Mouse (Mus musculus) midbrain, embryonic 15.5 days (tissue): ENCODE results near the gene Fam234b. TPM values are rescaled to one million over a fixed set of nuclear protein-coding genes. Genes with fewer than 3 reads are reported as not detected.

Source experiments
- ATAC-seq: fragments of 200-750 bp; cut with Nextera tagmentation; replicated peaks from 2 replicates; pipeline ENCODE4 v1.8.0; 2017; ENCODE audit warnings: moderate TSS enrichment
- H3K27ac ChIP-seq: fragments of 300-500 bp; sonication (generic); 2 replicates; pipeline ENCODE4 v1.5.1; 2015; ENCODE audit warnings: mild to moderate bottlenecking, inconsistent platforms
- H3K27me3 ChIP-seq: fragments of 300-500 bp; sonication (generic); replicated peaks from 2 replicates; pipeline ENCODE4 v1.6.1; 2015; ENCODE audit warnings: inconsistent platforms
- H3K36me3 ChIP-seq: fragments of 300-500 bp; sonication (generic); replicated peaks from 2 replicates; pipeline ENCODE4 v1.6.1; 2015; ENCODE audit warnings: inconsistent platforms
- H3K4me1 ChIP-seq: fragments of 300-500 bp; sonication (generic); 2 replicates; pipeline ENCODE4 v1.6.1; 2015; ENCODE audit warnings: inconsistent platforms
- H3K4me2 ChIP-seq: fragments of 300-500 bp; sonication (generic); 2 replicates; pipeline ENCODE4 v1.6.1; 2015; ENCODE audit warnings: inconsistent platforms, mild to moderate bottlenecking, moderate library complexity
- H3K4me3 ChIP-seq: fragments of 300-500 bp; sonication (generic); 2 replicates; pipeline ENCODE4 v1.5.1; 2015; ENCODE audit warnings: mild to moderate bottlenecking, inconsistent platforms
- H3K9ac ChIP-seq: fragments of 300-500 bp; sonication (generic); 2 replicates; pipeline ENCODE4 v1.6.1; 2015; ENCODE audit warnings: mild to moderate bottlenecking, inconsistent platforms
- H3K9me3 ChIP-seq: fragments of 300-500 bp; sonication (generic); 2 replicates; pipeline ENCODE4 v1.6.1; 2016; ENCODE audit warnings: inconsistent platforms
- WGBS: fragments of 180-500 bp; shearing (Covaris S2); methylation state at CpG from one replicate; pipeline ENCODE4 v1.1.7; 2015; ENCODE audit warnings: mixed read lengths; 5-methylcytosine and 5-hydroxymethylcytosine counted together
- polyA plus RNA-seq: library from polyadenylated mRNA; unstranded; fragments of >200 nt; fragmentation: Nextera tagmentation; extraction: Ambion mirVana; gene quantifications from 2 replicates; pipeline ENCODE4 v1.2.1, GENCODE M21; 2015

Fam234b gene
- polyA plus RNA-seq, 1 experiment from 2014 or later, result 117 TPM

GRCm38 (mm10) chr6:135187076-135187917, 10.5 kb upstream of the Fam234b start:
- Histone ChIP-seq H3K27me3 (no peaks in the 10 kb centered on the region), H3K4me3 (no peak overlapping the region), H3K4me1 (no peaks in the 10 kb centered on the region), H3K9ac (no peak overlapping the region), H3K9me3 (no peaks in the 10 kb centered on the region), H3K27ac (no peak overlapping the region), H3K36me3 (no peaks in the 10 kb centered on the region), H3K4me2 (no peak overlapping the region)
- 76% methylated on average over 10 of the region's 10 CpGs for WGBS
- no peak for ATAC-seq

DNA sequence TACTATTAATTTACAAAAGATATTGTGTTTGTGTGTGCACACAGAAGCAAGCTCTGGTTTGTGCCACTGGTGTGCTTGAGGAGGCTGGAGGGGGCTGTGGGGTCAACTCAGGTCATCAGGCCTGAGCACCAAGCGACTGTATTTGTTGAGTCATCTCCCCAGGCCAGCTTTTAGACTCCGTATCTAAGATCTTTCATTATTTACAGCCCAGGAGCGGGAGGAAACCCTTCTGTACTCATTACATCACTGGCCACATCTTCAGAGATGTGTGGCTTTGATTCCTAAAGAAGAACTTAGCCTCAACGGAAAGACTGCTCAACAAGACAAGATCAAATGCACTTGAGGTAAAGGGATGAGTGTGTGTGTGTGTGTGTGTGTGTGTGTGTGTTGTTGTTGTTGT, 9.1 kb upstream of the Fam234b start:
- Histone ChIP-seq H3K27me3 (no peaks in the 10 kb centered on the region), H3K4me3 (no peak overlapping the region), H3K4me1 (peaks cover 1% of the 10 kb centered on the region; the same call in 1 of the 2 replicates), H3K9ac (no peak overlapping the region), H3K9me3 (no peaks in the 10 kb centered on the region), H3K4me2 (no peak overlapping the region), H3K36me3 (no peaks in the 10 kb centered on the region), H3K27ac (no peak overlapping the region)
- ATAC-seq, result no peak
- 77% methylated on average over 4 of the region's 4 CpGs for WGBS

DNA sequence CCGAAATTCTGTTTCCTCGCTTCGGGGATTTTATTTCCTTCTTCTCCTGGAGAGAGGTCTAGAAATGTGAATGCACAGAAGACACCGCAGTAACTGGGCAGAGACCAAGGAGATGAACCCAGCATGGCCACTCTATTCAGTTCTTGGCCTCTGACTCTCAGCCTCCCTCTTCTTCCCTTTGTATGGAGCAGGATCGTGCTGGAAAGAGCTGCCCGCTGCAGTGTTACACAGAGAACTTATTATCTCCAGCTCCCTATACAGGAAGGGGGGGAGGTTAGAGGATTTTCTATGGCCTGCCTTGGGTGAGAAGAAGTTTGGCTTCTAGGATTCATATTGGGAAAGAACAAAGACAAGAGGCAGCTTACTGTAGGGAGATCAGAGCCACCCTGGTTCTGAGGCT, 7.7 kb upstream of the Fam234b start:
- no peaks in the 10 kb centered on the region for H3K9me3 ChIP-seq
- 51% methylated on average over 6 of the region's 6 CpGs for WGBS
- ATAC-seq, result no peak

DNA sequence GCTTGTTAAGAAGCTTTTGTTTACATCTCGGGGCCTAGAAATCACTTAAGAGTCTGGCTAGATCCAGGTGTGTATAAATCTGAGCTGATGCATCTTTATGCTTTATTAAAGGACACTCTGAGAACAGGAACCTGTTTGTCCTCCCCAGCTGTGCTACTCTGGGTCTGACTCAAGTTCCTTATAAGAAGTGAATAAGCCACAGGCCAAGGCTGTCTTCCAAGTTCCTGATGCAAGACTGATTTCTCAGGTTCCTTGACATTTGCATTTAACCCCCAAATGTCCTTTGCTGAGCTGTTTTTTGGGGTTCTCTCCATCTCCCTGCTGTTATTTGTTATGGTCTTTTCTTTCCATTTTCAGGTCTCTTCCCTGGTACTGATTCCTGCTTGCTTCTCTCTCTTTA, 5.9 kb upstream of the Fam234b start:
- ATAC-seq, result no peak
- Histone ChIP-seq H3K27me3 (no peaks in the 10 kb centered on the region), H3K9me3 (no peaks in the 10 kb centered on the region), H3K36me3 (no peaks in the 10 kb centered on the region), H3K4me3 (no peak overlapping the region), H3K9ac (no peak overlapping the region), H3K27ac (no peak overlapping the region), H3K4me2 (no peak overlapping the region), H3K4me1 (peaks cover 2% of the 10 kb centered on the region; the same call in 1 of the 2 replicates)
- WGBS, result 79% methylated on average over 1 of the region's 1 CpGs

More for the DNA sequence above, 7.7 kb upstream of the Fam234b start:
- H3K9ac ChIP-seq, result no peak overlapping the region
- H3K27ac ChIP-seq, result no peak overlapping the region
- H3K4me2 ChIP-seq, result no peak overlapping the region
- no peaks in the 10 kb centered on the region for H3K27me3 ChIP-seq
- H3K36me3 ChIP-seq, result no peaks in the 10 kb centered on the region
- H3K4me1 ChIP-seq, result peaks cover 2% of the 10 kb centered on the region; the same call in 1 of the 2 replicates
- H3K4me3 ChIP-seq, result no peak overlapping the region

- H3K4me3 ChIP-seq, result no peak overlapping the region
- no peaks in the 10 kb centered on the region for H3K9me3 ChIP-seq
- no peak overlapping the region for H3K27ac ChIP-seq
- H3K27me3 ChIP-seq, result no peaks in the 10 kb centered on the region
- H3K4me2 ChIP-seq, result no peak overlapping the region
- no peaks in the 10 kb centered on the region for H3K36me3 ChIP-seq
- H3K4me1 ChIP-seq, result peaks cover 6% of the 10 kb centered on the region; the same call in 1 of the 2 replicates
- WGBS, result 71% methylated on average over 8 of the region's 8 CpGs
- no peak overlapping the region for H3K9ac ChIP-seq
- no peak for ATAC-seq
These were observed 4.8 kb upstream of the Fam234b start for GRCm38 (mm10) chr6:135192993-135193392.

- Histone ChIP-seq H3K4me2 (no peak overlapping the region), H3K36me3 (no peaks in the 10 kb centered on the region), H3K9ac (no peak overlapping the region), H3K27ac (no peak overlapping the region), H3K4me1 (peaks cover 11% of the 10 kb centered on the region), H3K9me3 (no peaks in the 10 kb centered on the region), H3K4me3 (no peak overlapping the region), H3K27me3 (no peaks in the 10 kb centered on the region)
- ATAC-seq, result no peak
- 16% methylated on average over 4 of the region's 4 CpGs for WGBS
These were observed 4.0 kb upstream of the Fam234b start for GRCm38 (mm10) chr6:135193733-135194132.

GRCm38 (mm10) chr6:135194907-135195306, 2.9 kb upstream of the Fam234b start:
- Histone ChIP-seq H3K9me3 (no peaks in the 10 kb centered on the region), H3K36me3 (no peaks in the 10 kb centered on the region), H3K27me3 (no peaks in the 10 kb centered on the region), H3K4me3 (no peak overlapping the region), H3K27ac (no peak overlapping the region), H3K4me2 (no peak overlapping the region), H3K9ac (no peak overlapping the region), H3K4me1 (peaks cover 23% of the 10 kb centered on the region)
- 80% methylated on average over 4 of the region's 4 CpGs for WGBS
- no peak for ATAC-seq

GRCm38 (mm10) chr6:135196707-135197106, 1.1 kb upstream of the Fam234b start:
- Histone ChIP-seq H3K36me3 (no peaks in the 10 kb centered on the region), H3K27me3 (no peaks in the 10 kb centered on the region), H3K4me1 (peaks cover 24% of the 10 kb centered on the region), H3K9me3 (no peaks in the 10 kb centered on the region), H3K27ac (no peak overlapping the region), H3K9ac (no peak overlapping the region), H3K4me3 (no peak overlapping the region), H3K4me2 (no peak overlapping the region)
- WGBS, result 84% methylated on average over 8 of the region's 8 CpGs
- no peak for ATAC-seq

DNA sequence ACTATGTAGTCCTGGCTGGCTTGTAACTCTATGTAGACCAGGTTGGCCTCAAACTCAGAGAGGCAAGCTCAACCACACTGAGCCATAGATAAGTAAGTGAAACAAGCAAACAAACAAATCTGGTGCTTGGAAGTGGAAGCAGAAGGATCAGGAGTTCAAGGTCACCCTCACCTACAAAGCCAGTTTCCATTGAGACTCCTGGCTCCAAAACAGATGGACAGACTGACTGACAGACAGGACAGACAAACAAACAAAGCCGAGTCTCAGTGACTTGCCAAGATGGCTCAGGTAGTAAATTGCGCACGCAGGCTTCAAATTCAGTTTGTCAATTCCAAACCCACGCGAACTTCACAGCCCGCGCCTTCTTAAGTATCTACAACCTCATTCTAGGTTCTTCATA, 331 bp upstream of the Fam234b start:
- Histone ChIP-seq H3K4me1 (peaks cover 24% of the 10 kb centered on the region), H3K36me3 (no peaks in the 10 kb centered on the region), H3K4me3 (peak overlapping the region; percentile 89), H3K27me3 (no peaks in the 10 kb centered on the region), H3K27ac (peak overlapping the region; percentile 86), H3K4me2 (peak overlapping the region; percentile 96), H3K9ac (peak overlapping the region; percentile 86), H3K9me3 (no peaks in the 10 kb centered on the region)
- ATAC-seq, result no peak
- WGBS, result 22% methylated on average over 7 of the region's 7 CpGs

DNA sequence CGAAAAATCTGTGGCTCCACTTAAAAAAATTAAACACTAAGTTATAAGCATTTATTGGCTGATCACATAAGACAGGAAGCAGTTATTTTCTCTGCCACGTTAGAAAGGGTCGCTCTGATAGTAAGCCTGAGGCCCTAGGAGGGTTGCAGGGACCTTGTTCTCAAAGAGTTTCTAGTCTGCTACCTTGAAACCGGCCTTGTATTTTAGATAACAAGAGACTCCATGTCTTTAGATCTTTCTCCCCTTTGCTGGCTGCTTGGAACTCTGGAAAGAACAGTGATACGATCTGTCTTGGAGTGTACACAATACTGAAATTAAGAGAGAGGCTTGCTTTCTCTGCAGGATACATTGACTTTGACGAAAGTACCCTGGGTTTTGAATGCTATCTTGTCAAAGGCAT, 949 bp downstream of the Fam234b start:
- WGBS, result 40% methylated on average over 6 of the region's 6 CpGs

GRCm38 (mm10) chr6:135200122-135200957, 2.6 kb downstream of the Fam234b start:
- Histone ChIP-seq H3K4me2 (no peak overlapping the region), H3K4me1 (peaks cover 21% of the 10 kb centered on the region), H3K27ac (no peak overlapping the region), H3K9ac (no peak overlapping the region), H3K9me3 (no peaks in the 10 kb centered on the region), H3K27me3 (no peaks in the 10 kb centered on the region), H3K4me3 (no peak overlapping the region), H3K36me3 (no peaks in the 10 kb centered on the region)
- WGBS, result 88% methylated on average over 16 of the region's 16 CpGs
- no peak for ATAC-seq

More for the DNA sequence above, 949 bp downstream of the Fam234b start:
- Histone ChIP-seq H3K36me3 (no peaks in the 10 kb centered on the region), H3K9me3 (no peaks in the 10 kb centered on the region), H3K27ac (peak overlapping the region; percentile 86), H3K27me3 (no peaks in the 10 kb centered on the region), H3K9ac (peak overlapping the region; percentile 86), H3K4me2 (peak overlapping the region; percentile 96), H3K4me3 (peak overlapping the region; percentile 89), H3K4me1 (peaks cover 22% of the 10 kb centered on the region)
- ATAC-seq, result no peak

DNA sequence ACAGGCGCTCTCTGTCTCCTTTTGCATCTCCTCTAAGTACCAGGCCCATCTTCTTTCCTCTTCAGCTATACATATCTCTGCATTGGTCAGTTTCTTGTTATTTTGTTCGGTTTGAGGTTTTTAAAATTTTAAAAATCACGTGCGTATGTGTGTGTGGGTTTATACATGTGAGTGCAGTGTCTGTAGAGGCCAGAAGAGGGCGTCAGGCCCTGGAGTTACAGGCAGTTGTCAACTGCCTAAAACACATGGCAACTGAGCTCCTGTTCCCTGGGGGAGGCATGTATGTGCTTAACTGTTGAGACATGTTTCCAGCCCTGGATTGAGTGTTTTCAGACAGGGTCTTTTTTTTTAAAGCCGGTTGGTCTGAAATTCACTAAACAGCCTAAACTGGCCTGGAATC, 4.9 kb downstream of the Fam234b start:
- no peak for ATAC-seq
- WGBS, result 91% methylated on average over 6 of the region's 6 CpGs
- peaks cover 18% of the 10 kb centered on the region for H3K4me1 ChIP-seq

More for the DNA sequence above, 4.9 kb downstream of the Fam234b start:
- Histone ChIP-seq H3K27ac (no peak overlapping the region; the same call in 1 of the 2 replicates), H3K4me3 (no peak overlapping the region), H3K9ac (no peak overlapping the region), H3K4me2 (no peak overlapping the region), H3K9me3 (no peaks in the 10 kb centered on the region), H3K36me3 (no peaks in the 10 kb centered on the region), H3K27me3 (no peaks in the 10 kb centered on the region)
